Mouse (Mus musculus) testis, adult 2 months (tissue): ENCODE data around the gene Bet1l.

ENCODE experiments used
- CTCF ChIP-seq: fragments of 200-500 bp; IDR thresholded peaks from 2 replicates; pipeline ENCODE4 v1.5.1; 2012; ENCODE audit warnings: low read depth, mild to moderate bottlenecking, inconsistent platforms, low read length, moderate library complexity; ENCODE audit not compliant: control insufficient read depth, insufficient read depth, insufficient replicate concordance
- POLR2A ChIP-seq: fragments of 200-500 bp; IDR thresholded peaks from 2 replicates; pipeline ENCODE4 v1.6.1; 2012; ENCODE audit warnings: low read depth, mild to moderate bottlenecking, inconsistent platforms, low read length, moderate library complexity; ENCODE audit not compliant: control insufficient read depth

DNA sequence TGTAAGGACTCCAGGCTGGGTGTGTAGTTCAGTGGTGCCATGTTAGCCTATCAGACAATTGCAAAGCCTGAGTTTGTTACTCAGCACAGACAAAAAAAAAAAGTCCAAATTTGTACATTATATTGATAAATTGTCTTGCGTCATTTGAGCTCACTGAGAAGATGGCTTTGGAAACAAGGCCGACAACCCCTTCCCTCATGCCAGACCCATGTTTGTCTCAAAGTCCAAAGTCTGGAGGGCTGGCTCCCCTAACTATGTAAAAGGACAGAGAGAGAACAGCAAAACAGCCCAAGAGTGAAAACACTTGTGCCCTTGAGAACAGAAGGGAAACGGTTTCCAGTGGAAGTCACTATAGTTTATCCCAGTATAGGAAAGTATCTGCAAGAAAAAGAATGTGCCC is 23.0 kb upstream of the Bet1l start:
- TF ChIP-seq POLR2A (no peak), CTCF (no peak)
